Mouse (Mus musculus) CD4-positive, CD25-positive, alpha-beta regulatory T cell, adult 4 months (primary cell): ENCODE measurements around the gene Tcf25. TPM values are rescaled to one million over a fixed set of nuclear protein-coding genes. Genes with fewer than 3 reads are reported as not detected.

Experiments used
- ATAC-seq: one replicate; pipeline ENCODE4 v1.8.0; 2017
- polyA plus RNA-seq, 2 experiments: library from polyadenylated mRNA; unstranded; fragments of 100-300 nt; shearing (Covaris generic); gene quantifications; one replicate each; pipeline ENCODE4 v1.2.1; 2017

Gene Tcf25
- polyA plus RNA-seq, 2 experiments from 2014 or later: 83.1 to 91.9 TPM

DNA sequence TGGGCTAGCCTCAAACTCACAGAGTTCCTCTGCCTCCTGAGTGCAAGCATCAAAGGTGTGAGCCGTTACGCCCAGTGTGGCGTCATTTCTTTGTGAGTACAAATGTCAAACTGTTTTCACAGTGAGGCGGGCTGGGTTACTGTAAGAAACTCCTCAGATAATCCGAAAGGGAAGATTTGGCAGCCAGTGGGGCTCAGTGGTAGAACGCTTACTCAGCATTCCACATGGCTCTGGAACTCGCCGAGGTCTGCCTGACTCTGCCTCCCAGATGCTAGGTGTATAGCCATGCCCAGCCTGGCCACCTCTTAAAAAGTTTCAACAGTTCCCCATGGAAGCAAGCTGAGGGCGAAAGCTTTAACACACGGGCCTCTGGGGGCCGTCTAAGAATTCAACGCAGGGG is 21.4 kb upstream of the Tcf25 start:
- ATAC-seq: no peak

DNA sequence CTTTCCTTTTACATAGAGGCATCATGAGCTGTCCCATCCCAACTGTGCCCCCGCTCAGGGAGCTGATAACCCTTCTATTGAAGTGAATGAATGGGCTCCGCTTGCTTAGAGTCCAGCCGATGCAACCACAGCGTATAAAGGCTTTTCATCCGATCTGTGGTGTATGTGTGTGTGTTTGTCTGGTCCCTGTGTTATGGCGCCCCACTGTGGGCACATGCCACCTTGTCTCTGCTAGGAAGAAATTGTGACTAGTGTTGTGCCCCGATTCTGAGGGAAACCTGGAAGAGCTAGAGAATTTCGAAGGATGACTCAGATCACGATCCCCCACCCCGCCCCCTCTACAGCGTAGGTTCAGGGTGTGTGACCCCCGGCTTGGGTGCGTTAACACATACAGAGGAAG is 20.8 kb upstream of the Tcf25 start:
- ATAC-seq: no peak

DNA sequence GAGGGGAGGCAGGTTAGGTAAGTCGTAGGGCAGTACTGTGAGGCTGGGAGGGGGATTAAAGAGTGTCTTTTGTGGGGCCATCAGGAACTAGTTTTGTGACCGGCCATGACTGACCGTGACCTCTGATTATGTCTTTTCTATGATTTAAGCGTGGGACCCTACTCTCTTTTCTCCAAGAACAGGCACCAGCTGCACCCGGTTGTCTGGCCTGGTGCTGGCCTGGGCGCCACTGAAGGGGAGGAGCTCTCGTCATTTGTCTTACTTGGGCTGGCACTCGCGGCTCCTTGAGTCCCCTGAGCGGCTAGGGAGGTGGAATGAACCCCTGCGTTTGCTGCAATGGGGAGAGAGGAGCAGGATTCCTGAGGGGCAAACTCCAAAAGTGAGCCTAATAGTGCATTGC is 20.3 kb upstream of the Tcf25 start:
- ATAC-seq: no peak

DNA sequence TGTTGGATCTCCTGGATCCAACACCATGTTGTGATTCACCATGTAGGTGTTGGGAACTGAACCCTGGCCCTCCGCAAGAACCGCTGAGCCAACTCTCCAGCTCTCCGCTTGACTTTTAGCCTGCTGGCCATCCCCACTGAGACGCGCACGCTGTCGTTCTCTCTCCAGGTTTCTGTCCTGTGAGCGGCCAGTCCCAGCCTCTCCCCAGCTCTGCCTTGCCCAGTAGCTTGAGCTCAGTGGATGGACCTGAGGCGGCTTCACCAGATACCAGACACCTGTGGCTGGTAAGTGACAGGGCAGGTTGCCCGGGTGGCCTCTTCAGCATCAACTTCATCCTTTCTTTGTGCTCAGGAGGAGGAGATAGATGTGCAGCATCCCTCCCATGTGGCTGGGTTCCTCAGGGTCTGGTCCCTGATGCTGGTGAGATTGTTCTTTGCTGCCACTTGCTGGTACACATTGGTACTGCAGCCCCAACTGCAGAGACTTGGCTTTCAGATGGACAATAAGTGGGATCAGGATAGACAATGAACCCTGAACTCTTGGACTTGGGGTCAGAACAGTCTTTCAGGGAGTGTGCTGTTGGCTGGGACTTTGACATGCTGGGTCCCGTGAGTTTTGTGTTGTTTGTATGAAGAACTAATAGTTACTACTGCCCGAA is 12.3 kb upstream of the Tcf25 start:
- ATAC-seq: peak; percentile 68

GRCm38 (mm10) chr8:123374239-123374578 is 656 bp downstream of the Tcf25 start:
- ATAC-seq: peak; percentile 71

- no peak for ATAC-seq
Observed at GRCm38 (mm10) chr8:123375701-123376100, 2.1 kb downstream of the Tcf25 start.

DNA sequence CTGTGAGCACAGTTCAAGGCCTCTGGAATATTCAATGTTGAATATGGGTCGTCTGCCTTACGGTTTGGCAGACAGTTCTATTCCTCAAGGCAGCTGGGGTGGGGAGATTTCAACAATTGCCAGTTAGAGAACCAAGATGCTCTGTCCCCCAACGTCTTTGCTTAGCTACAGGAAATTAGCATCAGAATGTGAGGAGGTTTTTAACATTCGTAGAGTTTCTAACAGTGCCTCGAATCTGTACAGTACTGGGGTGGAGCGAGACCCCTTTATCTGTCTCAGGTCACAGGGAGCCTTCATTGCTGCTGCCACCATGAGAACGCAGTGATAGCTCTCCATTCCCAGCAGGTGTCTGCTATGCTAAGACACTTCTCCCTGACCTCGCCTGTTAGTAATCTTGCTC is 2.6 kb downstream of the Tcf25 start:
- no peak for ATAC-seq

- no peak for ATAC-seq
Observed at GRCm38 (mm10) chr8:123381711-123382110, 8.2 kb downstream of the Tcf25 start.

DNA sequence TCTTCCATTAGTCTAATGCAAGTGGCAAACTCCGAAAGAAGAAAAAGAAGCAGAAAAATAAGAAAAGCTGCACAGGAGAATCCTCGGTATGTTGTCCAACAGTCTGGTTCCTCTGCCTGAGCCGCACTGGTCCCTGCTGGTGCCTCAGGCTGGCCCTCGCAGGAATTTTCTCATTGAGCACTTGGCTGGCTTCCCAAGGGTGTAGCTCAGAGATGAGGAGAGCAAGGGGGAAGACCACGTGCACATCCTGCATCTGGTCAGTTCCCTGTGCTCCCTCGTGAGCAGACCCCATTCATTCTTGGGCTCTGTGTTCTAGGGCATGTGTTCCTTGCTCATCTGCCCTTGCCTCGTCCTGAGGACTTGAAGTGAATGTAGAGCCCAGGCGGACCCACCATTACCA is 9.0 kb downstream of the Tcf25 start:
- no peak for ATAC-seq

DNA sequence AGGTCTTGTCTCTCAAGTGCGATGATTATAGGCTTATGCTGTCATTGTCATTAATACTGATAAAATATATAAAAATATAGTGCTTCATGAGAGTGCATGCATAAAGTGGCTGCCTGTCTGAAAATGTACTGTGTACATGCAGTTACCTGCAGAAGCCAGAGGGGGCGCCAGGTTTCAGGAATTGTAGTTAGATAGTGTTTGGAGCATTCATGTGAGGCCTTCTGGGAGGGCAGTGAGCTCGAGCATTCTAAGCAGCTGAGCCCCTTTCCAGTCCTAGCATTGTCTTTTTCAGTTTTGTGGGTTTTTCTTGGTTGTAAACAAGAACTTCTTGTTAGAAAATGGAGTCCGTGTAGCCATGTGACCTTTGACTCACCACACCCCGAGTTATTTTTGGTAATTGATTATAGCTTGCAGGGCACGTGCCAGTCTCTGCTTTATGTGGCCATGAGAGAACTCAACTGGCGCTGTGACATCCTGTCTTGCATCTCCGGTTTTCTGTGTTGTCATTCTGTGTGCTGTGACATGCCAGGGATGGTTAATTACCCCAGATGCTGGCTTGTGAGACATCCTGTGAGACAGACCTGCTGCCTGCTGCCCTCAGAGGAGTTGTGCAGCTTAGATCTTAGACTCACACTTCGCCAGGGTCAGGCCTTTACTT is 11.5 kb downstream of the Tcf25 start:
- peak; percentile 88 for ATAC-seq

DNA sequence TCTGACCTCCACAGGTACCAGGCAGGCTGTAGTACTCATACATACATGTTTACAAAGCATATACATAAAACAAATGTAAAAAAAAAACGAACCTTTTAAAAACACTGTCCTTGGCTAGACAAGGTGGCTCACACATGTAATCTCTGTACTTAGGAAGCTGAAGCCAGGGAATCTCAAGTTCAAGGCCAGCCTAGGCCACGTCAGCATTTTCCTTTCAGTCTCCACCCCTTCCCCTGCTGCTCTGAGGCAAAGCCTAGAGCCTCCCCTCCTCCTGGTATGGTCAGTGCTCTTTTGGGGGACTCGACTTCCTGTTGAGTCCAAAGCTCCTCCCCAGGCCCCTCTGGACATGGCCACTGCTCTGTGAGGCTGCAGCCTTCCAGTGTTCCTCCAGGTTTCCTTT is 13.5 kb downstream of the Tcf25 start:
- ATAC-seq: no peak

DNA sequence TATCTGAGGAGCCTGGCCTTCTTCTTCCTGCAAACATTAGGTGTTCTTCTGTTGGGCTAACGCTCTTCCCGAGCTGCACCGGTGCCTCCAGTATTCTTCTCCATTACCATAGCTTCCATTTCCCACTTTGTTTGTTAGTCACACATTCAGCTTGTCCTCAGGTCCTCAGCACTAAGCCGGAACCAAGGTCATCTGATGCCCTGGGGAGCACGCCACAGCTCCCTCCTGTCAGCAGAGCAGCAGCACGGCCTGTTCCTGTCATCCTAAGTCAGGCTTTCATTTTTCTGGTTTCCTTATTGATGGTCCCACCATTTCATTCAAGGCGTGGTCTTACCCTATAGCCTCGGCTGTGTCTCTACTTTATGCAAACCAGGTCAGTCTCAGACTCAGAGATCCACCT is 14.2 kb downstream of the Tcf25 start:
- ATAC-seq: no peak

DNA sequence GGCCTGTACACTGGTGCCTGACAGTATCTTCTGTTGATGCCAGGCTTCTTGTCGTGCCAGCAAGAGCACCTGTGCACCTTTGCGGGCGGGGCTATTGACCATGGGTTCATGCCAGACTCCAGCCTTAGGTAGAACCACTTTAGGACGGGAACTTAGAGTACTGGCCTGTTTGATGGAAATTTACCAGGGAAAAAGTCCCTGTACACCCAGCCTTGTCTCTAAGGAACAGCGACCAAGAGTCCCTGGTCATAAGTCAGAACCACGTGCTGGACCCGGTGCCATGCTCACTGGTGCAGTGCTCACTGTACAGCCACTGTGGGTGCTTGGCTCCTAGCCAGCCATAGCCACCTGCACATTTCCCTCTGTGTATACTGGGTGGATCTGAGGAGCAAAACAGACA is 15.5 kb downstream of the Tcf25 start:
- no peak for ATAC-seq

DNA sequence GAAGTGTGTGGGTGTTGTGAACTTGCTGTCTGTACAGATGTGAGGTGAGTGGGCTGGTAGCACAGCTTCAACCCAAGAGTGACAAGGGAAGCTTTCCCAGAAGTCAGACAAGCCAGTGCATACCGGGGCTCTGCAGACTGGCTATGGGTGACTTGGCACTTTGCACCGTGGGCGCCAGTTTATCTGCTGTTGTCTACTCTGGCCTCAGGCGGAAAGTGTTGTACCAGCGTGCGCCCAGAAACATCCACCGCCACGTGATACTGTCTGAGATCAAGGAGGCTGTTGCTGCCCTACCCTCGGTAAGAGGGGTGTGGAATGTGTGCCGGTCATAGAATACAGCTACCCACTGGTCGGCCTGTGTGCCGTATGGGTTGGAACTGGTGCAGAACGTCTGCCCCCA is 24.8 kb downstream of the Tcf25 start:
- ATAC-seq: no peak

DNA sequence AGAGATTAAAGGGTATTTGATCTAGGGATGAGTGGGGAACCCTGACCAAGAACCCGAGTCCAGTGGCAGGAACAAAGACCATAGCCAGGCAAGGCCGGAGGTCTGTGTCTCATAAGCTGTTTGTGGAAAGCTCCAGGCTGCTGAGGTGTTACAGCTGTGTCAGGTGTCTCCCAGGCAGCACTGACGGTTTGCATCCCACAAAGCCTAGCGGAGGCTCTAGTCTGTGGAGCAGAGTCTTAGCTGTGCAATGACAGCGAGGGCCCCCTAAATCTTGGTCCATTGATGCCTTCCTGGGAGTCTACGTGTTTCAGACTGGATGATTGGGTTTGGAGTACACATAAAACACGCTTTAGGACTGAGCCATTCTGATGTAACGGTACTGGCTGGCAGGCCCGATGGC is 28.4 kb downstream of the Tcf25 start:
- ATAC-seq: no peak

GRCm38 (mm10) chr8:123402730-123403326 is 29.3 kb downstream of the Tcf25 start:
- ATAC-seq: no peak

DNA sequence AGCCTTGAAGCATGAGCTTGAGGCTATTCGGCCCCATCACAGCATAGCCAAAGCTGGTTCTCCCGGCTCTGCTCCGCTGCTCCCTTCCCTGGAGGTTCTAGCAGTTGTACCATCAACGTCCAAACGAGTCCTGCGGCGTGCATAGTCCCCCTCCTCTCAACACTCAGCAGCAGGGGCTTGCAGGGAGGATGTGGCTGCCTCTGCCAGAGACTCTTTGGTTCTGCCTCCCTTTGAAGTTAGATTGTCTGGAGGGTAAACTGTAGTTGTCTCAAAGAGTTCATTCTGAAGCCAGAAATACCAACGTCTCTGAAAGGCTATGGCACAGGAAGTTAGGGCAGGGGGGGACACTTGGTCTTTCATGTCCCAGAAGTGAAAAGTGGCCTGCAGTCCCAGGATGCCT is 31.0 kb downstream of the Tcf25 start:
- ATAC-seq: peak; percentile 75

DNA sequence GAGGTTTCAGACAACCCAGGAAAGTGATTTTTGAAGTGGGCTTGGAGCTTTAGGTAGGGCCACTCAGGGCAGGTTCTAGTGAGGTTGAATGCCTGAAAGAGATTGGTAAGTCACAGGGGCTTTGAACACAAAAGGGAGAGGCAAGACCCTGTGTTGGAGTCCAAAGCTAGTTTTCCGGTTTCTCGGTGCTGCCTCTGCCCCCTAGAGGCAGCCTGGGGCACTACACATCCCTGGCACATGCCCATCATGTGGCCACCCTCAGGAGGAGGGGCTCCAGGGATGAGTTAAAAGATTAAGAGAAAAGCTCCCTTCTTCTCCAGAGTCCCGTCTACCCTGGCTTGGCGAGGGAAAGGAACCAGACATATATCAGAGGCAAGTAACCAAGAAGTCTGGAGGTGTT is 33.2 kb downstream of the Tcf25 start, which contains the start of gene Mc1r:
Gene Mc1r, plus strand, starts transcription at position 322 of the 400 bp plus-strand sequence.
- peak; percentile 46 for ATAC-seq

DNA sequence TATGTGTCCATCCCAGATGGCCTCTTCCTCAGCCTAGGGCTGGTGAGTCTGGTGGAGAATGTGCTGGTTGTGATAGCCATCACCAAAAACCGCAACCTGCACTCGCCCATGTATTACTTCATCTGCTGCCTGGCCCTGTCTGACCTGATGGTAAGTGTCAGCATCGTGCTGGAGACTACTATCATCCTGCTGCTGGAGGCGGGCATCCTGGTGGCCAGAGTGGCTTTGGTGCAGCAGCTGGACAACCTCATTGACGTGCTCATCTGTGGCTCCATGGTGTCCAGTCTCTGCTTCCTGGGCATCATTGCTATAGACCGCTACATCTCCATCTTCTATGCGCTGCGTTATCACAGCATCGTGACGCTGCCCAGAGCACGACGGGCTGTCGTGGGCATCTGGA is 34.1 kb downstream of the Tcf25 start:
- no peak for ATAC-seq

DNA sequence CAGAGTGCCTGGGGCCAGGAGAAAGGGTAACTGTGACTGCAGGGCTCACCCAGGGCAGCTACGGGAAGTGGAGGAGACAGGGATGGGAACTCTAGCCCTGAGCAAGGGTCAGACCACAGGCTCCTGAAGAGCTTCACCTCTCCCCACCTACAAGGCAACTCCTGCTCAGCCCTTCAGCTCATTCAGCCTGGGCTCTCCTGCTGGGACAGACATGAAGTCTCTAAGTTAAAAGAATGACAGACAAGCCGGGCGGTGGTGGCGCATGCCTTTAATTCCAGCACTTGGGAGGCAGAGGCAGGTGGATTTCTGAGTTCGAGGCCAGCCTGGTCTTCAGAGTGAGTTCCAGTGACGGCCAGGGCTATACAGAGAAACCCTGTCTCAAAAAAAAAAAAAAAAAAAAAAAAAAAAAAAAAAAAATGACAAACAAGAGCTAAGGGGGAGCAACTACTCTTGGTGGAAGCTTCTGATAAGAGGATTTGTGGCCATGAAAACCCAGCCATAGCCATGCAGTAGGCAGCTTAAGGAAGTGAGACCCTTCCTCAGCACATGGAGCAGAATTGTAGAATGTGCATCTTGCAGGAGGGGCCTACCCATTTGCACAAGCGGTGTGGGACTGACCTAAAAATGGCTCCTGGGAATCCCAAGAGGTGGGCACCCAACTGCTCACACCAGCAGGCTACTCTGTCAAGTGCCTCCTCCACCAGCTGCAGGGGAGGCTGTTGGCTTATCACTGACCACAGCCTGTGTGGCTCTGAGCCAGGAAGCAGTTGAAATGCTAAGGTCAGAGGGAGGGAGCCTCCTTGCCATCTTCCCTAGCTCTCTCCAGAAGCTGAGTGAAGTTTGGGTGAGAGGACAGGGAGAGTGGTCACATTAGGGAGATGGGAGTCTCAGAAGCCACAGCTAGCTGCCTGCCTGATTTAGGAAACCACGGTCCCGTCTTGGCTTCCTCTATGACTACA is 35.3 kb downstream of the Tcf25 start:
- no peak for ATAC-seq

DNA sequence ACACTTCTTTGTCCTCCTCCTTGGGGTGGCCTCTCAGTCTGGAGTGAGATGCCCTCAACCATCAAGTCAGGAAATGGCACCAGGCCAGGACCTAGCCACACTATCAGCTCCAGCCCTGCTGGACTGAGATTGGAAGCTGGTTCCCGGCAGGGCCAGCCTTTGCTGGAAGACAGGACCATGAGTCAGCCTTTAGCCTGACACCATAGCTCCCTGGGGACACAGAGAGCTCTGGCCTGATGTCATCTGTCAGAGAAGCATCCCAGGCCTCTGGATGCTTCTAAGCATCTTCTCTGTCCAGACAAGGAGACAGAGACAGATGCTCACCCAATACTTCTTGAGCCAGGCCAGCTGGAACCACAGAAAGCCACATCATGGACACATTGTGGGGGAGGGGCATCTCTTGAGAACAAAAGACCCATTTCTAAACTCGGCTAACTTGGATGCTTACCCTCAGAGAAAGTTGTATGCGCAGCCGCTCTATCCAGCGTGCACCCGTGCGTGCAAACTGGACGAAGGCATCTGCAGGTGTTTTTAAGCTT is 36.6 kb downstream of the Tcf25 start:
- ATAC-seq: no peak

GRCm38 (mm10) chr8:123410788-123411187 is 37.2 kb downstream of the Tcf25 start:
- no peak for ATAC-seq

DNA sequence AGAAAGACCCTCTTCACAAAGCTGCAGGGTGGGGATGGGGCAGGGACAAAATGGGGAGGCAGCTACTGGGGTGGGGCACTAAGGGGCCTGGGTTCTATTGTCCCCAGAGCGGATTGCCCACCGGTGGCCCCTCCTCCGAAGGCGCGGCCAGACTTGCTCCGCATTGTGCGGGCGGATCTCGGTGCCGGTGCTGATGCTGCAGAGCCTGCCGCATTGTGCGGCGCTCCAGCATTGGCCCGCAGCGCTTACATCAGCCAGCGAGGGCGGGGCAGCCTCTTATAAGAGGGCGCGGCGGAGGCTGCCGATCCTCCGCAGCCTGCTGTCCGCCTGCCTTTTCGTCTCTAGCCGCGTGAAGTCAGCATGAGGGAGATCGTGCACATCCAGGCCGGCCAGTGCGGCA is 37.7 kb downstream of the Tcf25 start, which contains the start of gene Tubb3:
Gene Tubb3, plus strand, starts transcription at position 179 of the 400 bp plus-strand sequence.
- ATAC-seq: peak; percentile 62
